Mouse (Mus musculus) midbrain, embryonic 14.5 days (tissue): ENCODE results near the gene Ttc3. TPM values are rescaled to one million over a fixed set of nuclear protein-coding genes. Genes with fewer than 3 reads are reported as not detected.
A peak's percentile ranks its signal among the peaks of the same experiment; 100 is the strongest.
"Not testable (repeated sequence)": the region's sequence is repeated elsewhere in the genome, so short reads cannot be mapped to it uniquely, and the experiment has no call there.

Source experiments
- ATAC-seq: fragments of 200-750 bp; cut with Nextera tagmentation; 2 replicates; pipeline ENCODE4 v1.8.0; 2017; ENCODE audit warnings: moderate number of reproducible peaks, moderate library complexity; ENCODE audit not compliant: low FRiP score, low TSS enrichment
- DNase-seq: peaks from one replicate; pipeline ENCODE4 v3.0.0-alpha.2; 2015
- H3K27ac ChIP-seq: fragments of 300-500 bp; sonication (generic); replicated peaks from 2 replicates; pipeline ENCODE4 v1.5.1; 2014; ENCODE audit warnings: mild to moderate bottlenecking, low read depth, low read length, moderate library complexity
- H3K27me3 ChIP-seq: fragments of 300-500 bp; sonication (generic); 2 replicates; pipeline ENCODE4 v1.6.1; 2014; ENCODE audit warnings: low read length, control low read depth, mixed read lengths; ENCODE audit not compliant: control insufficient read depth, insufficient read depth
- H3K36me3 ChIP-seq: fragments of 300-500 bp; sonication (generic); 2 replicates; pipeline ENCODE4 v1.6.1; 2014; ENCODE audit warnings: low read length, control low read depth; ENCODE audit not compliant: control insufficient read depth, insufficient read depth
- H3K4me1 ChIP-seq: fragments of 300-500 bp; sonication (generic); 2 replicates; pipeline ENCODE4 v1.6.1; 2014; ENCODE audit warnings: mild to moderate bottlenecking, antibody characterized with exemption, low read length, control low read depth; ENCODE audit not compliant: control insufficient read depth, insufficient read depth
- H3K4me2 ChIP-seq: fragments of 300-500 bp; sonication (generic); 2 replicates; pipeline ENCODE4 v1.6.1; 2014; ENCODE audit warnings: mild to moderate bottlenecking, low read length, moderate library complexity
- H3K4me3 ChIP-seq: fragments of 300-500 bp; sonication (generic); replicated peaks from 2 replicates; pipeline ENCODE4 v1.5.1; 2014; ENCODE audit warnings: low read depth, low read length
- H3K9ac ChIP-seq: fragments of 300-500 bp; sonication (generic); replicated peaks from 2 replicates; pipeline ENCODE4 v1.6.1; 2014; ENCODE audit warnings: mild to moderate bottlenecking, low read length, moderate library complexity
- H3K9me3 ChIP-seq: fragments of 300-500 bp; sonication (generic); 2 replicates; pipeline ENCODE4 v1.6.1; 2016; ENCODE audit warnings: low read length, control low read depth, mixed read lengths; ENCODE audit not compliant: control insufficient read depth
- WGBS: fragments of 180-500 bp; shearing (Covaris S2); extraction: QIAGEN DNeasy Blood & Tissue Kit; methylation state at CpG from one replicate; pipeline ENCODE4 v1.1.7; 2014; 5-methylcytosine and 5-hydroxymethylcytosine counted together
- polyA plus RNA-seq: library from polyadenylated mRNA; unstranded; fragments of >200 nt; fragmentation: Nextera tagmentation; extraction: Ambion mirVana; gene quantifications from 2 replicates; pipeline ENCODE4 v1.2.1, GENCODE M21; 2014

Ttc3 gene
- polyA plus RNA-seq, 1 experiment from 2014 or later, result 1,144 TPM

DNA sequence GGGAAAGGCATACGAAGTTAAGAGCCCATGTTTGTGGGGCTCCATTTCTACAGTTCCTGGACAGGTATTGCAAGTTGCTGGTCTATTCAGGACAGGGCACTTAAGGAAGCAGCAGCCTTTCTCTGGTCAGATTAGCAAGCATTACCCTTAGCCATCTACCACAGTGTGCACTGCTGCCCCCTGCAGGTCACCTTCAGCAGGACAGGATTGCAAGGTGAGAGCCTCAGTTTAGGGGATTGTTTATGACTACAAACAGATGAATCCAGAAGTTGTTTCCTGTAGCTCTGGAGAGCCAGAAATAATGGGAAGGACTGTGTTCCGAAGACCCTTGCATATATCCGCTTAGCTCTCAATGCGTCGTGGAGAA, 38.5 kb upstream of the Ttc3 start:
- no peak for ATAC-seq
- Histone ChIP-seq H3K27me3 (peaks cover 13% of the 10 kb centered on the region), H3K9me3 (no peaks in the 10 kb centered on the region), H3K36me3 (no peaks in the 10 kb centered on the region), H3K4me2 (no peak overlapping the region), H3K4me3 (no peak overlapping the region), H3K27ac (no peak overlapping the region), H3K9ac (no peak overlapping the region), H3K4me1 (peaks cover 20% of the 10 kb centered on the region)
- DNase-seq, result peak; percentile 43
- 66% methylated on average over 5 of the region's 5 CpGs for WGBS

DNA sequence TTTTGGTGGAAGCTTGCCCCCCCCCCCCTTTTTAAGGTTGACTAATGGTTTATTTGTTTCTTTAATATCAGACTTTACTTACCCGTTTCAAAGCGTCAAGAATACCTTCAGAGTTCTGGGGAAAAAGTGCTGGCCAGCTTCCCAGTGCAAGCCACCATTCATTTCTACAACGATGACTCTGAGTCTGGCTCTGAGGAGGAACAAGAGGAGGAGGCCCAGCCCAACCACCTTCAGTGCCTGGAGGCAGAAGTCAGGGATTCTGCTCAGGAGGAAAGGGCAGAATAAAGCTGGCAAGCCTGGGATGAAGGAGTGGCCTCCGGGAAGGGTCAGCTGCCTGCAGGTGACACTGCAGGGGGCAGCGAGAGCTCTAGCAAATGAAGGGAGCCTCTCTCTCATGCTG, 34.8 kb upstream of the Ttc3 start:
- 45% methylated on average over 5 of the region's 5 CpGs for WGBS
- Histone ChIP-seq H3K36me3 (no peaks in the 10 kb centered on the region), H3K4me3 (no peak overlapping the region), H3K9ac (no peak overlapping the region), H3K4me1 (no peaks in the 10 kb centered on the region), H3K4me2 (no peak overlapping the region), H3K27ac (no peak overlapping the region), H3K9me3 (no peaks in the 10 kb centered on the region), H3K27me3 (no peaks in the 10 kb centered on the region)
- DNase-seq, result no peak
- no peak for ATAC-seq

DNA sequence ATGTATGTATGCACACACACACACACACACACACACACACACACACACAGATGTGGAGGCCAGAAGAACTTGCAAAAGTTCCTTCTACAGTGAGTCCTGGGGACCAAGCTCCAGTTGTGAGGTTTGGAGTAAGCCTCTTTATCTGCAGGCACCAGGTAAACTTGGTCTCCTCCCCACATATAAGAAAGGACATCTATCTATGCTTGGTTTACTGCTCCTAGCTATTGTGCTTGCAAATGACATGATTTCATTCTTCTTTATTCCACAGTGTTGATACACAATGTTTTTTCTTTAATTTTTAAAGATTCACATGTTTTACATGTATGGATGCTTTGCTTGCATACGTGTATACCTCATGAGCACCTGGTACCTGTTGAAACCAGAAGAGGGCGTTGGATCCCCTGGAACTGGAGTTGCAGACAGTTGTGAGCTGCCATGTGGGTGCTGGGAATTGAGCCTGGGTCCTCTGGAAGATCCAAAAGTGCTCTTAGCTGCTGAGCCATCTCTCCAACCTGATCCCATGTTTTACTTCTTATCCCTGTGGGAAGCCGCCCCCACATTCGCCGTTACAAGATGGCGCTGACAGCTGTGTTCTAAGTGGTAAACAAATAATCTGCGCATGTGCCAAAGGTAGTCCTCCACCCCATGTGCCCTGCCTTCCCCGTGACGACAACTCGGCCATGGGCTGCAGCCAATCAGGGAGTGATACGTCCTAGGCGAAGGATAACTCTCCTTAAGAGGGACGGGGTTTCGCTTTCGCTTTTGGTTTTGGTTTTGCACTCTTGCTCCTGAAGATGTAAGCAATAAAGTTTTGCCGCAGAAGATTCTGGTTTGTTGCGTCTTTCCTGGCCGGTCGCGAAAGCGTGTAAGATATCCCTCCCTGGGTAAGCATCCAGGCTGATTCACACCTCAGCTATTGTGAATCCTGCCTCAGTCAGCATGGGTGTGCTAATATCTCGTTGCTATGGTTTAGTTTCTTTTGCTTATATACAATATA, 31.0 kb upstream of the Ttc3 start:
- not testable (repeated sequence) for ATAC-seq, H3K27me3 ChIP-seq, H3K27ac ChIP-seq, H3K4me1 ChIP-seq, H3K9ac ChIP-seq, DNase-seq, H3K4me2 ChIP-seq, H3K36me3 ChIP-seq, H3K9me3 ChIP-seq, H3K4me3 ChIP-seq
- whole genome bisulfite sequencing, result 93% methylated on average over 19 of the region's 22 CpGs

DNA sequence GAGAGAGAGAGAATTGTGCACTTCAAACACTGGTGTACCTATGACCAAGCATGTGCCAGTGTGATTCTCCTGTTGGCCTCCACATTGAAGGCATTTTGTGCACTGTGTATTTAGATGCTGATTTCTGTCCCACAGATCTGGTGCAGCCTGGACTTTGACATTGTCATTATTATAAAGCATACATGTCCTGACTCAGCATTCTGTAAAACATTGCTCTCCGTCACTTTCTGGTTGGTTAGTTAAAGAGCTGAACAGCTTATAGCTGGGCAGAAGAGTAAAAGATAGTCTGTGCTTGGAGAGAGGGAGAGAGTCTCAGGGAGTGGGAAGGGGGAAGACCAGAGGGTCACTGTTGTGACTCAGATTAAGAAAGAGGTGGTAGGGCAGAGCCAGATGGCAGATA, 24.7 kb upstream of the Ttc3 start:
- Histone ChIP-seq H3K9me3 (no peaks in the 10 kb centered on the region), H3K4me1 (no peaks in the 10 kb centered on the region), H3K36me3 (no peaks in the 10 kb centered on the region), H3K27ac (no peak overlapping the region), H3K4me3 (no peak overlapping the region), H3K4me2 (no peak overlapping the region), H3K9ac (no peak overlapping the region), H3K27me3 (no peaks in the 10 kb centered on the region)
- DNase-seq (no peak), ATAC-seq (no peak)
- 91% methylated on average over 1 of the region's 1 CpGs for WGBS

DNA sequence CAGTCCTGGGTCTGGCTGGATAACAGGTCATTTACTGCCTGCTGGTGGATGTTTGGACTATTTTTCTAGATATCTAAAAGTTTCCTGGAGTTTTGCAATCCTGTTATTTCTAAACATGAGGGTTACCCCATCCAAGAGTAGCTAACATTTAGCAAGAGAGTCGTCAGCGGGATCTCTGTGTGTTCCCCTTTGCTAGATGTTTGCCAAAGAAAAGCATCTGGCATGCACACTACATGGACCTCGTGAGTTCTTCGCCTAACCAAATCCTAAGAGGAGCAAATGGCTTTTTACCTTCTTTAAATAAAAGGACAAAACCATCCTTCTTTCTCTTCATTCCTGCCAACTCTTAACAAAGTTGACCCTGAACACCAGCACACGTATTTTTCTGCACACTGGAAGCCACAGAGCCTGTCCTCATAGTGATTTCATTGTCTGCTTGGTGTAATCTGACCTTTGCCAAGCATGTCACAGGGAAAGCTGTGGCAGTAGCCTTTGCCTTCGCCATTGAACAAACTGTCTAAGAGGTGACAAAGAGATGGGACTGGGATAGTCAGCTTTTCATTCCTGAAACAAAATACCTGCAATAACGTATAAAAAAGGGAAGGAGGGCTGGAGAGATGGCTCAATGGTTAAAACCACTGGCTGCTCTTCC, 23.2 kb upstream of the Ttc3 start:
- H3K27ac ChIP-seq, result no peak overlapping the region
- no peak overlapping the region for H3K4me3 ChIP-seq
- no peak overlapping the region for H3K4me2 ChIP-seq
- no peaks in the 10 kb centered on the region for H3K36me3 ChIP-seq
- 82% methylated on average over 7 of the region's 7 CpGs for WGBS
- ATAC-seq (no peak), DNase-seq (no peak)
- no peaks in the 10 kb centered on the region for H3K9me3 ChIP-seq
- H3K4me1 ChIP-seq, result no peaks in the 10 kb centered on the region
- H3K27me3 ChIP-seq, result no peaks in the 10 kb centered on the region
- no peak overlapping the region for H3K9ac ChIP-seq

DNA sequence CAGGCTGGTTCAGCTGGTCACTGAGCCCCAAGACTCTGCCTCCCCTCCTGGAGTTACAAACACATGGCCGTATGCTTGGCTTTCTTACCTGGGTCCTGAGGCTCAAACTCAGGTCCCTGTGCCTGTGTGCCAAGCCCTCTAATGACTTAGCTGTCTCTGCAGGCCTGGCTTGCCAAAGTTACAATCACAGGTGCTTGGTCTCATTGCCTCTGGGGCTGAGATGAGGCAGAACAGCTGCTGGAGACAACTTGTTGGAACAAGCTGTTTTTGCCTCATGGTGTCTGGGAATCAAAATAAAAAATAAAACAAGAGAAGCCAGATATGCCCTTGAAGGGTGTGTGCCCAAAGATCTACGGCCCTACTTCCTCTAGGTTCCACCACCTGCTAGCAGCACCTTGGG, 21.6 kb upstream of the Ttc3 start:
- 93% methylated on average over 2 of the region's 2 CpGs for WGBS
- no peak overlapping the region for H3K9ac ChIP-seq
- H3K36me3 ChIP-seq, result no peaks in the 10 kb centered on the region
- DNase-seq (no peak), ATAC-seq (no peak)
- H3K27ac ChIP-seq, result no peak overlapping the region
- H3K9me3 ChIP-seq, result no peaks in the 10 kb centered on the region
- no peak overlapping the region for H3K4me3 ChIP-seq
- no peak overlapping the region for H3K4me2 ChIP-seq
- no peaks in the 10 kb centered on the region for H3K27me3 ChIP-seq
- no peaks in the 10 kb centered on the region for H3K4me1 ChIP-seq

DNA sequence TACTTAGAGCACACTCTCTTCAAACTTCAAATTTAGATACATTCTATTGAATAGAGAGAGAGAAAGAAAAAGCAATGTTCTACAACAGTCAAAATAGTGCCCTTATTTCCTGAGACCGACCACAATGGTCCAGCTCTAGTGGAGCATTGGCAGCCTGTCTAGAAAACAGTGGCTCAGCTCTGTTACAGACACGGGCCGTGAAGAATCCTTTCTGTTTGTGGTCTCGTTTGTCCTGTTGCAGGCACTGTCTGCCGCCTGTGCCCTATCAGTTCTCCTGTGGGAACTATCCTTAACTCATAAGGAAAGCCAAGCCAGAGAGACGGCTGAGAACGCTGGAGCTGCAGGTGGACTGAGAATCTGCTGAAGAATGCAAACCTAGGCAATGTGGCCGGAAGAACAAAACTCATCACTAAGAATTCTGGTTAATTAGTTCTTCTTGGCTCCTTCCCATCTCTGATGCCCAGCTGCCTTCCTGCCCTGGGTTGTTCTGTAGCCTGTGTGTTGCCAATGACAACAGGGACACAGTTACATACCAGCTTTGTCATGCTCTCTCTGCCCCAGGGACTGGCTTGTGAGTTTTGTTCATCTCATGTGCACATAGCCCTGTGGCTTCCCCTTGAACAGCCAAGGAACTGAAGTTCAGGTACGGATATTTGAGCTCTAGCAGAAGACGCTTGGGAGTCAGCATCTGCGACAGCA, 20.7 kb upstream of the Ttc3 start:
- Histone ChIP-seq H3K4me1 (no peaks in the 10 kb centered on the region), H3K27ac (no peak overlapping the region), H3K27me3 (no peaks in the 10 kb centered on the region), H3K36me3 (no peaks in the 10 kb centered on the region), H3K4me3 (no peak overlapping the region), H3K9me3 (no peaks in the 10 kb centered on the region), H3K9ac (no peak overlapping the region), H3K4me2 (no peak overlapping the region)
- DNase-seq (peak; percentile 38), ATAC-seq (no peak)
- WGBS, result 58% methylated on average over 11 of the region's 11 CpGs

DNA sequence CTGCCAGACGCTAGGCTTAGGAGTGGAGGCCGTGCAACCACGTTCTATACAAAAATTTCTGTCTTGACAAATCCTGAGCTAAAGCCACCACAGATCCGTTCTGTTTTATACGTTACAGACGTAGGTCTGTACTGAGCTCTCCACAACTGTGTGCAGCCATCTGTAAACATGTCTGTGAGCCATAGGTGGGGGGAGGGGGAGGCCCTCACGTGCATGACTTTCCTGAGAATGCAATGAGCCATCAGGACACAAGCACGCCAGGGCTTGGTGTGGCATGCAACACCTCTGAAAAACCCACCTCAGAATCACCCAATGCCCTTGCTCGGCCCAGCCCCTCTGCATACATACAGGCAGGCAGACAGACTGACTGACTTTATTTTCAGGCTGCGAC, 20.1 kb upstream of the Ttc3 start:
- DNase-seq (no peak), ATAC-seq (no peak)
- H3K9me3 ChIP-seq, result no peaks in the 10 kb centered on the region
- 73% methylated on average over 10 of the region's 10 CpGs for WGBS
- no peaks in the 10 kb centered on the region for H3K36me3 ChIP-seq
- H3K27ac ChIP-seq, result no peak overlapping the region
- no peak overlapping the region for H3K4me3 ChIP-seq
- no peaks in the 10 kb centered on the region for H3K27me3 ChIP-seq
- H3K4me1 ChIP-seq, result no peaks in the 10 kb centered on the region
- H3K9ac ChIP-seq, result no peak overlapping the region
- no peak overlapping the region for H3K4me2 ChIP-seq
